Mouse (Mus musculus) cerebellum, adult 2 months (tissue): Measurements from ENCODE around the gene Gm26661. TPM values are rescaled to one million over a fixed set of nuclear protein-coding genes. Genes with fewer than 3 reads are reported as not detected.

Experiments
- DNase-seq, 2 experiments: peaks; one replicate each; pipeline ENCODE4 v3.0.0; 2021
- H3K27ac ChIP-seq: fragments of 200-500 bp; 2 replicates; pipeline ENCODE4 v1.5.1; 2012; ENCODE audit warnings: low read length, control low read depth, inconsistent platforms; ENCODE audit not compliant: insufficient read depth
- H3K27me3 ChIP-seq: fragments of 200-500 bp; 2 replicates; pipeline ENCODE4 v1.6.1; 2012; ENCODE audit warnings: inconsistent platforms, mild to moderate bottlenecking, low read length, moderate library complexity; ENCODE audit not compliant: control insufficient read depth, insufficient read depth
- H3K4me1 ChIP-seq: fragments of 200-500 bp; 2 replicates; pipeline ENCODE4 v1.6.1; 2011; ENCODE audit warnings: low read length; ENCODE audit not compliant: control insufficient read depth, insufficient read depth
- H3K4me3 ChIP-seq: fragments of 200-500 bp; replicated peaks from 2 replicates; pipeline ENCODE3; 2011; ENCODE audit warnings: mild to moderate bottlenecking, low read depth, low read length, control low read depth; ENCODE audit not compliant: insufficient read depth
- CTCF ChIP-seq: fragments of 200-500 bp; IDR thresholded peaks from 2 replicates; pipeline ENCODE4 v1.5.1; 2011; ENCODE audit warnings: low read depth, mild to moderate bottlenecking, control low read depth, low read length, moderate library complexity, borderline replicate concordance; ENCODE audit not compliant: insufficient read depth
- POLR2A ChIP-seq: fragments of 200-500 bp; IDR thresholded peaks from 2 replicates; pipeline ENCODE4 v1.6.1; 2011; ENCODE audit warnings: low read length, control low read depth, borderline replicate concordance; ENCODE audit not compliant: insufficient read depth
- WGBS: fragments of 180-500 bp; shearing (Covaris S2); methylation state at CpG from one replicate; pipeline ENCODE4 v1.1.7; 2018; 5-methylcytosine and 5-hydroxymethylcytosine counted together
- polyA plus RNA-seq: library from polyadenylated mRNA; depleted of rRNA; stranded (reverse); fragments of >200 nt; gene quantifications from 2 replicates; pipeline ENCODE4 v1.2.3, GENCODE M21; 2012

Gene Gm26661
- polyA plus RNA-seq, 1 experiment, result not detected

GRCm38 (mm10) chr14:7809043-7809955, 17.9 kb downstream of the Gm26661 start:
- Histone ChIP-seq H3K27ac (no peak overlapping the region), H3K27me3 (no peaks in the 10 kb centered on the region), H3K4me1 (peaks cover 6% of the 10 kb centered on the region; the same call in 1 of the 2 replicates), H3K4me3 (no peak overlapping the region)
- TF ChIP-seq CTCF (no peak), POLR2A (no peak)
- DNase-seq, result no peak
- 89% methylated on average over 12 of the region's 12 CpGs for WGBS

GRCm38 (mm10) chr14:7817770-7818462, 26.5 kb downstream of the Gm26661 start, which contains the start of gene Flnb:
Gene Flnb (plus strand): TSS chr14:7817957.
- DNase-seq, result peak; percentile 95 to 98
- peak; percentile 98 for TF ChIP-seq CTCF
- peak; percentile 92 for TF ChIP-seq POLR2A
- no peaks in the 10 kb centered on the region for H3K27me3 ChIP-seq
- 0 out of 2 replicates have a peak within 1 kb of the TSS, but pooled peaks have one; percentile 10 for H3K27ac ChIP-seq
- peaks cover 5% of the 10 kb centered on the region; the same call in 1 of the 2 replicates for H3K4me1 ChIP-seq
- WGBS, result 1% methylated on average over 49 of the region's 49 CpGs
- peak within 1 kb of the TSS; percentile 62 for H3K4me3 ChIP-seq

GRCm38 (mm10) chr14:7818463-7819121, 27.2 kb downstream of the Gm26661 start:
- Histone ChIP-seq H3K4me1 (peaks cover 5% of the 10 kb centered on the region; the same call in 1 of the 2 replicates), H3K4me3 (peak overlapping the region; percentile 62), H3K27me3 (no peaks in the 10 kb centered on the region), H3K27ac (no peak overlapping the region)
- peak in 1 of 2 experiments; percentile 55 for DNase-seq
- TF ChIP-seq CTCF (no peak), POLR2A (no peak)
- 2% methylated on average over 36 of the region's 36 CpGs for WGBS

- Histone ChIP-seq H3K4me1 (peaks cover 8% of the 10 kb centered on the region), H3K27ac (no peak overlapping the region), H3K4me3 (peak overlapping the region; percentile 62), H3K27me3 (no peaks in the 10 kb centered on the region)
- TF ChIP-seq POLR2A (no peak), CTCF (no peak)
- 74% methylated on average over 5 of the region's 5 CpGs for WGBS
- no peak for DNase-seq
Measured at GRCm38 (mm10) chr14:7819446-7819845, 28.1 kb downstream of the Gm26661 start.

GRCm38 (mm10) chr14:7821341-7821740, 30.0 kb downstream of the Gm26661 start:
- TF ChIP-seq CTCF (no peak), POLR2A (no peak)
- no peak overlapping the region for H3K27ac ChIP-seq
- WGBS, result 86% methylated on average over 8 of the region's 8 CpGs
- DNase-seq, result no peak
- no peaks in the 10 kb centered on the region for H3K27me3 ChIP-seq
- no peak overlapping the region for H3K4me3 ChIP-seq
- H3K4me1 ChIP-seq, result peaks cover 17% of the 10 kb centered on the region

GRCm38 (mm10) chr14:7822693-7823092, 31.3 kb downstream of the Gm26661 start:
- Histone ChIP-seq H3K27me3 (no peaks in the 10 kb centered on the region), H3K27ac (no peak overlapping the region), H3K4me3 (no peak overlapping the region), H3K4me1 (peaks cover 18% of the 10 kb centered on the region)
- no peak for DNase-seq
- 73% methylated on average over 7 of the region's 7 CpGs for WGBS
- TF ChIP-seq POLR2A (no peak), CTCF (no peak)

- peaks cover 15% of the 10 kb centered on the region for H3K4me1 ChIP-seq
- no peak for TF ChIP-seq POLR2A
- TF ChIP-seq CTCF, result no peak
- DNase-seq, result no peak
- no peak overlapping the region for H3K4me3 ChIP-seq
- H3K27ac ChIP-seq, result no peak overlapping the region
- no peaks in the 10 kb centered on the region for H3K27me3 ChIP-seq
- WGBS, result 69% methylated on average over 8 of the region's 8 CpGs
Measured at GRCm38 (mm10) chr14:7824651-7825268, 33.4 kb downstream of the Gm26661 start.
